Mouse (Mus musculus): ENCODE data around the gene Sqor. TPM values are rescaled to one million over a fixed set of nuclear protein-coding genes. Genes with fewer than 3 reads are reported as not detected.

Sqor gene
- polyA plus RNA-seq, 2 experiments = 1.7 to 4.0 TPM

GRCm38 (mm10) chr2:122789730-122790129 is 24.7 kb downstream of the Sqor start:
- DNase-seq (ENCODE audit: low read depth in 3 of 3, low spot score in 3 of 3) = no peak
- H3K27me3 ChIP-seq (ENCODE audit: control insufficient read depth, insufficient read depth, low read length) = no peaks in the 10 kb centered on the region
- H3K4me1 ChIP-seq (replicated peaks; ENCODE audit: control insufficient read depth in 2 of 2, insufficient read depth in 2 of 2, low read length in 1 of 2) = no peaks in the 10 kb centered on the region
- H3K4me3 ChIP-seq (ENCODE audit: insufficient read depth in 1 of 2, low read depth in 2 of 2, low read length in 2 of 2) = no peak overlapping the region
- no peak for ATAC-seq (ENCODE audit: insufficient read depth)
- H3K36me3 ChIP-seq (replicated peaks; ENCODE audit: control insufficient read depth, insufficient read depth, low read depth) = no peaks in the 10 kb centered on the region
- no peak overlapping the region for H3K4me2 ChIP-seq (ENCODE audit: low read depth)
- WGBS (ENCODE audit: insufficient replicate concordance) = 49% methylated on average over 6 of the region's 6 CpGs
- no peaks in the 10 kb centered on the region for H3K9me3 ChIP-seq (ENCODE audit: control insufficient read depth, low read length)
- TF ChIP-seq CTCF (IDR thresholded peaks at IDR 0.05; ENCODE audit: low read depth) (no peak), EP300 (IDR thresholded peaks at IDR 0.05; ENCODE audit: low read depth) (no peak)
- H3K9ac ChIP-seq (replicated peaks) = no peak overlapping the region
- H3K27ac ChIP-seq = no peak overlapping the region

- no peak for DNase-seq (ENCODE audit: low read depth in 3 of 3, low spot score in 3 of 3)
- WGBS (ENCODE audit: insufficient replicate concordance) = 67% methylated on average over 6 of the region's 6 CpGs
- H3K4me2 ChIP-seq (ENCODE audit: low read depth) = no peak overlapping the region
These were observed 39.4 kb downstream of the Sqor start for GRCm38 (mm10) chr2:122804392-122804791.

GRCm38 (mm10) chr2:122806040-122806439 is 41.0 kb downstream of the Sqor start:
- no peak overlapping the region for H3K27ac ChIP-seq
- H3K9ac ChIP-seq (replicated peaks) = no peak overlapping the region
- 37% methylated on average over 3 of the region's 3 CpGs for WGBS (ENCODE audit: insufficient replicate concordance)
- no peaks in the 10 kb centered on the region for H3K4me1 ChIP-seq (replicated peaks; ENCODE audit: control insufficient read depth in 2 of 2, insufficient read depth in 2 of 2, low read length in 1 of 2)
- no peaks in the 10 kb centered on the region for H3K36me3 ChIP-seq (replicated peaks; ENCODE audit: control insufficient read depth, insufficient read depth, low read depth)
- no peak overlapping the region for H3K4me3 ChIP-seq (ENCODE audit: insufficient read depth in 1 of 2, low read depth in 2 of 2, low read length in 2 of 2)
- no peak overlapping the region for H3K4me2 ChIP-seq (ENCODE audit: low read depth)
- ATAC-seq (ENCODE audit: insufficient read depth) (peak; percentile 65), DNase-seq (ENCODE audit: low read depth in 3 of 3, low spot score in 3 of 3) (peak in 2 of 3 experiments; percentile 6 to 17)
- no peaks in the 10 kb centered on the region for H3K9me3 ChIP-seq (ENCODE audit: control insufficient read depth, low read length)
- H3K27me3 ChIP-seq (ENCODE audit: control insufficient read depth, insufficient read depth, low read length) = no peaks in the 10 kb centered on the region
- TF ChIP-seq EP300 (IDR thresholded peaks at IDR 0.05; ENCODE audit: low read depth) (peak; percentile 60), CTCF (IDR thresholded peaks at IDR 0.05; ENCODE audit: low read depth) (no peak)

More at GRCm38 (mm10) chr2:122804392-122804791, 39.4 kb downstream of the Sqor start:
- Histone ChIP-seq H3K36me3 (replicated peaks; ENCODE audit: control insufficient read depth, insufficient read depth, low read depth) (no peaks in the 10 kb centered on the region), H3K9me3 (ENCODE audit: control insufficient read depth, low read length) (no peaks in the 10 kb centered on the region), H3K27ac (no peak overlapping the region), H3K4me3 (ENCODE audit: insufficient read depth in 1 of 2, low read depth in 2 of 2, low read length in 2 of 2) (no peak overlapping the region), H3K4me1 (replicated peaks; ENCODE audit: control insufficient read depth in 2 of 2, insufficient read depth in 2 of 2, low read length in 1 of 2) (no peaks in the 10 kb centered on the region), H3K9ac (replicated peaks) (no peak overlapping the region), H3K27me3 (ENCODE audit: control insufficient read depth, insufficient read depth, low read length) (no peaks in the 10 kb centered on the region)
- TF ChIP-seq EP300 (IDR thresholded peaks at IDR 0.05; ENCODE audit: low read depth) (no peak), CTCF (IDR thresholded peaks at IDR 0.05; ENCODE audit: low read depth) (no peak)
- ATAC-seq (ENCODE audit: insufficient read depth) = no peak

- Histone ChIP-seq H3K9ac (replicated peaks) (no peak overlapping the region), H3K4me3 (ENCODE audit: insufficient read depth in 1 of 2, low read depth in 2 of 2, low read length in 2 of 2) (no peak overlapping the region), H3K36me3 (replicated peaks; ENCODE audit: control insufficient read depth, insufficient read depth, low read depth) (no peaks in the 10 kb centered on the region), H3K4me1 (replicated peaks; ENCODE audit: control insufficient read depth in 2 of 2, insufficient read depth in 2 of 2, low read length in 1 of 2) (no peaks in the 10 kb centered on the region), H3K27ac (no peak overlapping the region), H3K27me3 (ENCODE audit: control insufficient read depth, insufficient read depth, low read length) (no peaks in the 10 kb centered on the region), H3K4me2 (ENCODE audit: low read depth) (no peak overlapping the region), H3K9me3 (ENCODE audit: control insufficient read depth, low read length) (no peaks in the 10 kb centered on the region)
- ATAC-seq (ENCODE audit: insufficient read depth) (no peak), DNase-seq (ENCODE audit: low read depth in 3 of 3, low spot score in 3 of 3) (no peak)
- TF ChIP-seq CTCF (IDR thresholded peaks at IDR 0.05; ENCODE audit: low read depth) (no peak), EP300 (IDR thresholded peaks at IDR 0.05; ENCODE audit: low read depth) (no peak)
- 60% methylated on average over 4 of the region's 4 CpGs for WGBS (ENCODE audit: insufficient replicate concordance)
These were observed 44.0 kb downstream of the Sqor start for GRCm38 (mm10) chr2:122809027-122809426.

- H3K4me3 ChIP-seq (ENCODE audit: insufficient read depth in 1 of 2, low read depth in 2 of 2, low read length in 2 of 2) = no peak overlapping the region
- no peak for ATAC-seq (ENCODE audit: insufficient read depth)
- H3K4me2 ChIP-seq (ENCODE audit: low read depth) = no peak overlapping the region
- no peaks in the 10 kb centered on the region for H3K4me1 ChIP-seq (replicated peaks; ENCODE audit: control insufficient read depth in 2 of 2, insufficient read depth in 2 of 2, low read length in 1 of 2)
- H3K27ac ChIP-seq = no peak overlapping the region
- DNase-seq (ENCODE audit: low read depth in 3 of 3, low spot score in 3 of 3) = no peak
- TF ChIP-seq EP300 (IDR thresholded peaks at IDR 0.05; ENCODE audit: low read depth) (no peak), CTCF (IDR thresholded peaks at IDR 0.05; ENCODE audit: low read depth) (no peak)
- H3K27me3 ChIP-seq (ENCODE audit: control insufficient read depth, insufficient read depth, low read length) = no peaks in the 10 kb centered on the region
- H3K36me3 ChIP-seq (replicated peaks; ENCODE audit: control insufficient read depth, insufficient read depth, low read depth) = no peaks in the 10 kb centered on the region
- WGBS (ENCODE audit: insufficient replicate concordance) = 35% methylated on average over 2 of the region's 2 CpGs
- H3K9me3 ChIP-seq (ENCODE audit: control insufficient read depth, low read length) = no peaks in the 10 kb centered on the region
- H3K9ac ChIP-seq (replicated peaks) = no peak overlapping the region
These were observed 51.9 kb downstream of the Sqor start for GRCm38 (mm10) chr2:122816986-122817385.
